Mouse (Mus musculus): ENCODE data around the gene Stmn3.
A peak's percentile ranks its signal among the peaks of the same experiment; 100 is the strongest.

The Stmn3 gene

GRCm38 (mm10) chr2:181314080-181314810 lies at the start of gene Stmn3:
Stmn3 (minus strand) TSS chr2:181314500.
- peak; percentile 87 to 90 for DNase-seq (ENCODE audit: low spot score in 2 of 2)

GRCm38 (mm10) chr2:181363946-181364345 lies 49.6 kb upstream of the Stmn3 start:
- DNase-seq (ENCODE audit: low spot score in 2 of 2): no peak

GRCm38 (mm10) chr2:181356780-181357179 lies 42.5 kb upstream of the Stmn3 start:
- no peak for DNase-seq (ENCODE audit: low spot score in 2 of 2)

- no peak for DNase-seq (ENCODE audit: low spot score in 2 of 2)
Measured at GRCm38 (mm10) chr2:181342766-181343165, 28.5 kb upstream of the Stmn3 start.

- DNase-seq (ENCODE audit: low spot score in 2 of 2): no peak
Measured at GRCm38 (mm10) chr2:181340426-181340825, 26.1 kb upstream of the Stmn3 start.

GRCm38 (mm10) chr2:181334023-181334422 lies 19.7 kb upstream of the Stmn3 start:
- peak; percentile 71 to 81 for DNase-seq (ENCODE audit: low spot score in 2 of 2)

- no peak for DNase-seq (ENCODE audit: low spot score in 2 of 2)
Measured at GRCm38 (mm10) chr2:181332542-181332941, 18.2 kb upstream of the Stmn3 start.

GRCm38 (mm10) chr2:181326098-181326497 lies 11.8 kb upstream of the Stmn3 start:
- no peak for DNase-seq (ENCODE audit: low spot score in 2 of 2)

- DNase-seq (ENCODE audit: low spot score in 2 of 2): no peak
Measured at GRCm38 (mm10) chr2:181322136-181322535, 7.8 kb upstream of the Stmn3 start.

GRCm38 (mm10) chr2:181320103-181320499 lies 5.8 kb upstream of the Stmn3 start:
- DNase-seq (ENCODE audit: low spot score in 2 of 2): no peak

GRCm38 (mm10) chr2:181319248-181320102 lies 5.2 kb upstream of the Stmn3 start, which contains the start of gene Rtel1:
Rtel1 (plus strand) TSS chr2:181319739.
- peak; percentile 90 to 91 for DNase-seq (ENCODE audit: low spot score in 2 of 2)

- DNase-seq (ENCODE audit: low spot score in 2 of 2): peak; percentile 64 to 68
Measured at GRCm38 (mm10) chr2:181313344-181314079, 788 bp downstream of the Stmn3 start.

GRCm38 (mm10) chr2:181313006-181313343 lies 1.3 kb downstream of the Stmn3 start:
- no peak for DNase-seq (ENCODE audit: low spot score in 2 of 2)

- DNase-seq (ENCODE audit: low spot score in 2 of 2): no peak
Measured at GRCm38 (mm10) chr2:181312435-181312834, 1.9 kb downstream of the Stmn3 start.

- peak; percentile 80 to 81 for DNase-seq (ENCODE audit: low spot score in 2 of 2)
Measured at GRCm38 (mm10) chr2:181307144-181307804, 7.0 kb downstream of the Stmn3 start.

GRCm38 (mm10) chr2:181304944-181305343 lies 9.4 kb downstream of the Stmn3 start:
- no peak for DNase-seq (ENCODE audit: low spot score in 2 of 2)

GRCm38 (mm10) chr2:181302041-181302440 lies 12.3 kb downstream of the Stmn3 start:
- DNase-seq (ENCODE audit: low spot score in 2 of 2): no peak

GRCm38 (mm10) chr2:181290937-181291336 lies 23.4 kb downstream of the Stmn3 start:
- no peak for DNase-seq (ENCODE audit: low spot score in 2 of 2)

GRCm38 (mm10) chr2:181288691-181289090 lies 25.6 kb downstream of the Stmn3 start:
- no peak for DNase-seq (ENCODE audit: low spot score in 2 of 2)

- DNase-seq (ENCODE audit: low spot score in 2 of 2): peak; percentile 97
Measured at GRCm38 (mm10) chr2:181287958-181288350, 26.3 kb downstream of the Stmn3 start, which contains the start of gene Gmeb2. Gmeb2 (minus strand) TSS chr2:181288035.

GRCm38 (mm10) chr2:181287338-181287957 lies 26.9 kb downstream of the Stmn3 start:
- peak; percentile 86 to 87 for DNase-seq (ENCODE audit: low spot score in 2 of 2)
